Mouse (Mus musculus) E14TG2a.4 (cell line): ENCODE data around the gene Sncb.

Experiments
- H3K27me3 ChIP-seq: 2 replicates; pipeline ENCODE4 v1.6.1; 2014; ENCODE audit warnings: low read length, control low read depth; ENCODE audit not compliant: insufficient read depth
- H3K36me3 ChIP-seq: 2 replicates; pipeline ENCODE4 v1.6.1; 2014; ENCODE audit warnings: low read length, control low read depth; ENCODE audit not compliant: insufficient read depth
- H3K4me1 ChIP-seq: replicated peaks from 2 replicates; pipeline ENCODE4 v1.6.1; 2014; ENCODE audit warnings: low read depth, low read length, control low read depth
- H3K4me3 ChIP-seq: replicated peaks from 2 replicates; pipeline ENCODE4 v1.5.1; 2014; ENCODE audit warnings: mild to moderate bottlenecking, low read length
- H3K9me3 ChIP-seq: 2 replicates; pipeline ENCODE4 v1.6.1; 2014; ENCODE audit warnings: low read length, control low read depth
- CTCF ChIP-seq: conservative IDR thresholded peaks from 2 replicates; pipeline ENCODE4 v1.5.1; 2014; ENCODE audit warnings: low read length
- NANOG ChIP-seq: IDR thresholded peaks from 2 replicates; pipeline ENCODE4 v1.6.1; 2014; ENCODE audit warnings: borderline replicate concordance, low read length, mixed read lengths
- POU5F1 ChIP-seq: IDR thresholded peaks from 2 replicates; pipeline ENCODE4 v1.6.1; 2014; ENCODE audit warnings: low read length, borderline replicate concordance

Gene Sncb

DNA sequence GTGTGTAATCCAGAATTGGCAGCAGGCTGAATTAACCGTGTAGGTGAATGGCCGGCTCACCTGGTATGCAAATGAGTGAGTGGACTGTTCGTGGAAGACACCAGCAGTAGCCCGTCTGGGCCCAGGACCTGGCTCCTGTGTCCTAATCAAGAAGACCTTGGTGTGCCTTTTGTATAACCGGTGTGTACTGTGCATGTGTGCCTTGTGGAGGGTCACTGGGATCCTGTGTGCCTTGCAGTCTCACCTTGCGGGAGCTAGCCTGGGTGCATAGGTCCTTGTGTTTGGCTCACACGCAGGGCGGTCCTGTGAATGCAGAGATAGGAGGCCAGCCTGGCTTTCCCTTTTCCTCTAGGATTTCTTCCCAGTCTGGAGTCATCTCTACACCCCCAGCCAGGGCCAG, 18.2 kb downstream of the Sncb start:
- Histone ChIP-seq H3K27me3 (peaks cover 76% of the 10 kb centered on the region), H3K36me3 (no peaks in the 10 kb centered on the region), H3K9me3 (no peaks in the 10 kb centered on the region), H3K4me3 (no peak overlapping the region), H3K4me1 (peaks cover 8% of the 10 kb centered on the region)
- TF ChIP-seq NANOG = no peak

GRCm38 (mm10) chr13:54746896-54747295, 19.5 kb downstream of the Sncb start:
- H3K36me3 ChIP-seq = no peaks in the 10 kb centered on the region
- H3K9me3 ChIP-seq = no peaks in the 10 kb centered on the region
- H3K4me3 ChIP-seq = no peak overlapping the region
- TF ChIP-seq CTCF (no peak), POU5F1 (no peak), NANOG (no peak)
- peaks cover 70% of the 10 kb centered on the region for H3K27me3 ChIP-seq
- H3K4me1 ChIP-seq = peaks cover 8% of the 10 kb centered on the region

GRCm38 (mm10) chr13:54746110-54746509, 20.3 kb downstream of the Sncb start:
- H3K4me1 ChIP-seq = peaks cover 8% of the 10 kb centered on the region
- no peaks in the 10 kb centered on the region for H3K9me3 ChIP-seq
- no peak for TF ChIP-seq CTCF
- no peak for TF ChIP-seq POU5F1
- TF ChIP-seq NANOG = no peak
- no peak overlapping the region for H3K4me3 ChIP-seq
- peaks cover 70% of the 10 kb centered on the region for H3K27me3 ChIP-seq
- H3K36me3 ChIP-seq = no peaks in the 10 kb centered on the region

- no peaks in the 10 kb centered on the region for H3K9me3 ChIP-seq
- peaks cover 81% of the 10 kb centered on the region for H3K27me3 ChIP-seq
- peak overlapping the region; percentile 79 for H3K4me3 ChIP-seq
- H3K36me3 ChIP-seq = no peaks in the 10 kb centered on the region
- TF ChIP-seq POU5F1 = no peak
- TF ChIP-seq NANOG = no peak
- TF ChIP-seq CTCF = no peak
- H3K4me1 ChIP-seq = peaks cover 15% of the 10 kb centered on the region
Observed at GRCm38 (mm10) chr13:54738213-54738601, 28.2 kb downstream of the Sncb start.

- no peaks in the 10 kb centered on the region for H3K9me3 ChIP-seq
- peaks cover 80% of the 10 kb centered on the region for H3K27me3 ChIP-seq
- H3K4me1 ChIP-seq = peaks cover 15% of the 10 kb centered on the region
- no peak for TF ChIP-seq CTCF
- no peak for TF ChIP-seq POU5F1
- no peak for TF ChIP-seq NANOG
- no peaks in the 10 kb centered on the region for H3K36me3 ChIP-seq
- peak overlapping the region; percentile 79 for H3K4me3 ChIP-seq
Observed at GRCm38 (mm10) chr13:54737488-54738212, 28.7 kb downstream of the Sncb start.

DNA sequence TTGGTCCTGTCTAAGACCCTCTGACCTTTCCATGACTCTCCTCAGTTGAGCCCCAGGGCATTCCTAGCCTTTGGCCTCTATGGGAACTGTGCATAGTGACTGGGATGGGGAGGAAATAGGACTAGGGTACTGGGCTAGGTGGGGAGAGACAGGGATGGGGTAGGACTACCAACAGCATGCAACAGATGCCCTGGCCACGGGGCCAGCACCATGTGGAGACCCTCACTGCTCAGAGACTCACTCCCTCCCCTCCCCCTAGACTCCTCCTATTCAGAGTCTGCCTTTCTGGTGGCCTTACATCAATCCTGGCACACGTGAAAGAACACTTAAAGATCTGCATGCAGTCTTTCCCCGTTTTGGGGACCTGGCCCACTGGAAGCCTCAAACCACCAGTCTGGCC, 29.5 kb downstream of the Sncb start:
- no peaks in the 10 kb centered on the region for H3K36me3 ChIP-seq
- H3K4me1 ChIP-seq = peaks cover 15% of the 10 kb centered on the region
- peak overlapping the region; percentile 79 for H3K4me3 ChIP-seq
- TF ChIP-seq POU5F1 (no peak), CTCF (no peak), NANOG (no peak)
- no peaks in the 10 kb centered on the region for H3K9me3 ChIP-seq
- H3K27me3 ChIP-seq = peaks cover 74% of the 10 kb centered on the region

DNA sequence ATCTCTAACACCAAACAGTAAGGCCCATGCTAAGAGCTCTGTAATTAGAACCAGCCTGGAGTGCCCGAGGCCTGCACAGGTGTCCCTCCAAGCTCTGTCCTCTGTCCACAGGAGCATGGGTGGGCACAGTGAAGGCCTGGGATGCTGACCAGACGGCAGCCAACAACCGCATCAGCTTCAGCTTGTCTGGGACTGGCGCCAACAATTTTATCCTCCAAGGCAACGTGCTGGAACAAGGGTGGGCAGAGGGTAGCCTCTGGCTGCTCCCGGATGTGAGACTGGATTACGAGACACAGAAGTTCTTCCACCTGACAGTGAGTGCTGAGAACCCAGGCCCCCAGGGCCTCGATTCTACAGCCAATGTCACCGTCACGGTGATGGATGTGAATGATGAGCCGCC, 40.3 kb downstream of the Sncb start:
- TF ChIP-seq NANOG (no peak), CTCF (no peak), POU5F1 (no peak)
- Histone ChIP-seq H3K27me3 (peaks cover 9% of the 10 kb centered on the region; the same call in 1 of the 2 replicates), H3K36me3 (no peaks in the 10 kb centered on the region)

DNA sequence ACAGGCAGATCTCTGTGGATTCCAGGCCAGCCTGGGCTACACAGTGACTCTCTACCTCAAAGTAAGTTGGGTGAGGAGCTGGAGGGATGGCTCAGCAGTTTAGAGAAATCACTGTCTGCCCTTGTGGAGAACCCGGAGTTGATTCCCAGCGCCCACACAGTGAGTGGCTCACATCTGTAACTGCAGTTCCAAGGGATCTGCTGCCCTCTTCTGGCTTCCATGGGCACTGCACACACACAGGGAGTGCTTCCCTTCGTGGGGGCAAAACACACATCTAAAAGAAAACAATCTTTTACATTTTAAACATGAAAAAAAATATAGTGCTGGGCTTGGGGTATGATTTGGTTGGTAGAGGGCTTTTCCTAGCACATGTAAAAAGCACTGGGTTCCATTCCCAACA, 43.3 kb downstream of the Sncb start:
- H3K36me3 ChIP-seq = no peaks in the 10 kb centered on the region
- H3K9me3 ChIP-seq = peaks cover 6% of the 10 kb centered on the region
- no peak overlapping the region for H3K4me3 ChIP-seq
- TF ChIP-seq NANOG (no peak), CTCF (peak; percentile 83), POU5F1 (no peak)
- peaks cover 12% of the 10 kb centered on the region; the same call in 1 of the 2 replicates for H3K27me3 ChIP-seq
- H3K4me1 ChIP-seq = peaks cover 14% of the 10 kb centered on the region

More for the DNA sequence above, 40.3 kb downstream of the Sncb start:
- H3K9me3 ChIP-seq = peaks cover 6% of the 10 kb centered on the region
- no peak overlapping the region for H3K4me3 ChIP-seq
- H3K4me1 ChIP-seq = peaks cover 4% of the 10 kb centered on the region; the same call in 1 of the 2 replicates

DNA sequence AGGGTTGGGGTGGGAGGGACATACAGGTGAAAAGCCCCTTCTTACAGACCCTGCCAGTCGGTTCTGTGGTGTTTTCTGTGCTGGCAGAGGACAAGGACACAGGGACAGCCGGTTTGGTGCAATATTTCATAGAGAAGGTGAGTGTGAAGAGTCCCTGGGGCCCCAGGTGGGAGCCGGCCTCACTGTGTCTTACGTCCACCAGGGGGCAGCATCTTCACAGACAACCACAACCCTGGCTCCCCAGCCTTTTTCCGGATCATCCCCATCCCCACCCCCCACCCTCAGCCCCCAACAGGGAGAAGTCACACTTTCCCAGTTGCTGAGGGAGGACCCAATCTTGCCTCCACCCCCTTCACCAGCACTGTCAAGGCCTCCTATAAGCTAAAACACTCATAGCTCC, 49.5 kb downstream of the Sncb start:
- peaks cover 22% of the 10 kb centered on the region for H3K27me3 ChIP-seq
- peaks cover 29% of the 10 kb centered on the region for H3K4me1 ChIP-seq
- H3K36me3 ChIP-seq = no peaks in the 10 kb centered on the region
- H3K9me3 ChIP-seq = no peaks in the 10 kb centered on the region
- no peak for TF ChIP-seq NANOG
- peak; percentile 52 for TF ChIP-seq CTCF
- TF ChIP-seq POU5F1 = no peak
- no peak overlapping the region for H3K4me3 ChIP-seq
